ENCODE assay signal across 14 mouse cellular contexts in genomic region chr4:129293702-129294101, GRCm38 (mm10). TPM values are rescaled to one million over a fixed set of nuclear protein-coding genes. Genes with fewer than 3 reads are reported as not detected.
DNase-seq lines count a peak whose midpoint lies in the region; ATAC-seq and TF ChIP-seq lines count a peak whose summit lies in the region.
"Had no signal": no experiment of that assay in that cellular context is flagged by ENCODE, and none has a peak within 500 bp of the region (broad histone marks: within the 10 kb centered on the region; RNA-seq: fewer than 3 reads in every experiment).

No protein-coding gene starts in this region.

- no peak for ATAC-seq in hindbrain, postnatal 0 days
- no peak for ATAC-seq in neural tube, embryonic 11.5 days (ENCODE audit: insufficient read depth, low FRiP score, low TSS enrichment)
- ATAC-seq in embryonic facial prominence, embryonic 14.5 days (ENCODE audit: low read depth): no peak

- DNase-seq in hindbrain, embryonic 10.5 days (ENCODE audit: low spot score): no peak
- DNase-seq in hindbrain, postnatal 0 days (ENCODE audit: low spot score): no peak
- no peak for DNase-seq in neural tube, embryonic 11.5 days (ENCODE audit: low spot score)
- DNase-seq in neural tube, embryonic 10.5 days (ENCODE audit: extremely low spot score, low spot score): no peak
- no peak for DNase-seq in embryonic facial prominence, embryonic 14.5 days (ENCODE audit: low spot score)
- peak; percentile 35 for DNase-seq in testis, postnatal 14 days (ENCODE audit: low spot score)
- DNase-seq in layer of hippocampus, postnatal 36 days: no peak
- DNase-seq: adrenal gland, postnatal 10 days; cerebellum, adult 11 months; gastrocnemius, postnatal 36 days; kidney, adult 2 months; lung, postnatal 14 days had no signal

- H3K9ac ChIP-seq in hindbrain, postnatal 0 days (replicated peaks; ENCODE audit: low read length): no peak overlapping the region
- H3K9ac ChIP-seq in neural tube, embryonic 11.5 days (ENCODE audit: low read length): peak overlapping the region; percentile 1; the same call in 1 of the 2 replicates
- H3K9ac ChIP-seq in embryonic facial prominence, embryonic 14.5 days (ENCODE audit: low read depth, low read length): peak overlapping the region; percentile 48; the same call in 1 of the 2 replicates
- H3K9ac ChIP-seq: neural tube, embryonic 13.5 days had no signal

- peak overlapping the region; percentile 14; the same call in 1 of the 2 replicates for H3K4me3 ChIP-seq in hindbrain, embryonic 10.5 days
- H3K4me3 ChIP-seq in hindbrain, postnatal 0 days (ENCODE audit: low read length): no peak overlapping the region
- H3K4me3 ChIP-seq in neural tube, embryonic 11.5 days (ENCODE audit: low read depth, low read length): no peak overlapping the region
- no peak overlapping the region for H3K4me3 ChIP-seq in embryonic facial prominence, embryonic 14.5 days (ENCODE audit: low read depth, low read length)
- H3K4me3 ChIP-seq: left cerebral cortex, adult 2 months; neural tube, embryonic 13.5 days had no signal

- H3K4me1 ChIP-seq in hindbrain, embryonic 10.5 days (replicated peaks): peaks cover 26% of the 10 kb centered on the region
- no peaks in the 10 kb centered on the region for H3K4me1 ChIP-seq in hindbrain, postnatal 0 days (ENCODE audit: insufficient read depth, low read length)
- no peaks in the 10 kb centered on the region for H3K4me1 ChIP-seq in neural tube, embryonic 11.5 days (ENCODE audit: control insufficient read depth, insufficient read depth, low read length)
- H3K4me1 ChIP-seq in embryonic facial prominence, embryonic 14.5 days (ENCODE audit: control insufficient read depth, insufficient read depth, low read length): peaks cover 14% of the 10 kb centered on the region
- H3K4me1 ChIP-seq: neural tube, embryonic 13.5 days had no signal

- WGBS in hindbrain, embryonic 10.5 days: 30% methylated on average over 16 of the region's 16 CpGs
- WGBS in hindbrain, postnatal 0 days: 39% methylated on average over 16 of the region's 16 CpGs
- 35% methylated on average over 16 of the region's 16 CpGs for WGBS in neural tube, embryonic 11.5 days
- WGBS in embryonic facial prominence, embryonic 14.5 days: 24% methylated on average over 16 of the region's 16 CpGs

- no peak for TF ChIP-seq CTCF in hindbrain, postnatal 0 days (IDR thresholded peaks at IDR 0.05; ENCODE audit: low read depth)

- H3K27ac ChIP-seq in hindbrain, embryonic 10.5 days: no peak overlapping the region
- no peak overlapping the region for H3K27ac ChIP-seq in hindbrain, postnatal 0 days
- H3K27ac ChIP-seq in neural tube, embryonic 11.5 days (ENCODE audit: low read depth, low read length): no peak overlapping the region
- 0 out of 2 replicates have a peak overlapping the region, but pooled peaks have one; percentile 3 for H3K27ac ChIP-seq in embryonic facial prominence, embryonic 14.5 days (replicated peaks; ENCODE audit: low read depth, low read length)
- H3K27ac ChIP-seq: left cerebral cortex, adult 2 months; neural tube, embryonic 13.5 days had no signal

- no peak overlapping the region for H3K4me2 ChIP-seq in hindbrain, postnatal 0 days (ENCODE audit: low read depth, low read length)
- H3K4me2 ChIP-seq in neural tube, embryonic 11.5 days (ENCODE audit: low read depth): no peak overlapping the region
- peak overlapping the region; percentile 41 for H3K4me2 ChIP-seq in embryonic facial prominence, embryonic 14.5 days (ENCODE audit: low read depth, low read length)
- H3K4me2 ChIP-seq: neural tube, embryonic 13.5 days had no signal

- peaks cover 28% of the 10 kb centered on the region for H3K27me3 ChIP-seq in hindbrain, embryonic 10.5 days (ENCODE audit: insufficient read depth, poor library complexity, severe bottlenecking)
- H3K27me3 ChIP-seq in hindbrain, postnatal 0 days (ENCODE audit: insufficient read depth, low read length): no peaks in the 10 kb centered on the region
- no peaks in the 10 kb centered on the region for H3K27me3 ChIP-seq in neural tube, embryonic 11.5 days (ENCODE audit: control insufficient read depth, insufficient read depth, low read length)
- no peaks in the 10 kb centered on the region; the same call in 1 of the 2 replicates for H3K27me3 ChIP-seq in embryonic facial prominence, embryonic 14.5 days (replicated peaks; ENCODE audit: control insufficient read depth, insufficient read depth, low read length)
- H3K27me3 ChIP-seq: neural tube, embryonic 13.5 days had no signal

- no peaks in the 10 kb centered on the region for H3K9me3 ChIP-seq in hindbrain, embryonic 10.5 days
- H3K9me3 ChIP-seq in hindbrain, postnatal 0 days (ENCODE audit: low read length): no peaks in the 10 kb centered on the region
- H3K9me3 ChIP-seq in neural tube, embryonic 11.5 days (ENCODE audit: control insufficient read depth, low read length): no peaks in the 10 kb centered on the region
- H3K9me3 ChIP-seq in embryonic facial prominence, embryonic 14.5 days (ENCODE audit: control insufficient read depth, low read length): no peaks in the 10 kb centered on the region
- H3K9me3 ChIP-seq: neural tube, embryonic 13.5 days had no signal

- H3K36me3 ChIP-seq in hindbrain, embryonic 10.5 days: no peaks in the 10 kb centered on the region
- H3K36me3 ChIP-seq in hindbrain, postnatal 0 days (ENCODE audit: insufficient read depth, low read length): no peaks in the 10 kb centered on the region
- H3K36me3 ChIP-seq in neural tube, embryonic 11.5 days (ENCODE audit: control insufficient read depth, insufficient read depth, low read length): no peaks in the 10 kb centered on the region
- no peaks in the 10 kb centered on the region for H3K36me3 ChIP-seq in embryonic facial prominence, embryonic 14.5 days (ENCODE audit: control insufficient read depth, insufficient read depth, low read length)
- H3K36me3 ChIP-seq: neural tube, embryonic 13.5 days had no signal

RNA-seq across cellular contexts. Expression of gene Sync, which starts 6.3 kb away (rescaled TPM):
- polyA plus RNA-seq in hindbrain, embryonic 10.5 days (2016; fragmentation: Nextera tagmentation; extraction: Ambion mirVana): 0.37 and 0.63 TPM in 2 replicates
- 1.9 and 3.3 TPM in 2 replicates for total RNA-seq in hindbrain, postnatal 0 days (2014; rRNA removed)
- 1.9 and 2.0 TPM in 2 replicates for polyA plus RNA-seq in hindbrain, postnatal 0 days (2015; fragmentation: Nextera tagmentation; extraction: Ambion mirVana)
- 1.3 and 1.6 TPM in 2 replicates for polyA plus RNA-seq in neural tube, embryonic 11.5 days (2014; fragmentation: Nextera tagmentation; extraction: Ambion mirVana)
- 7.9 and 11.7 TPM in 2 replicates for polyA plus RNA-seq in embryonic facial prominence, embryonic 14.5 days (2014; fragmentation: Nextera tagmentation; extraction: Ambion mirVana)
- total RNA-seq in layer of hippocampus, postnatal 36 days (2021): 1 to 10 TPM in 1 of 2 experiments, under 1 TPM in 1; 0.56 to 1.1 TPM

RNA-seq across cellular contexts. Expression of gene C77080, which starts 32.5 kb away (rescaled TPM):
- polyA plus RNA-seq in hindbrain, embryonic 10.5 days (2016; fragmentation: Nextera tagmentation; extraction: Ambion mirVana): 3.0 and 3.7 TPM in 2 replicates
- 23.1 and 29.0 TPM in 2 replicates for total RNA-seq in hindbrain, postnatal 0 days (2014; rRNA removed)
- 4.9 and 5.3 TPM in 2 replicates for polyA plus RNA-seq in hindbrain, postnatal 0 days (2015; fragmentation: Nextera tagmentation; extraction: Ambion mirVana)
- polyA plus RNA-seq in neural tube, embryonic 11.5 days (2014; fragmentation: Nextera tagmentation; extraction: Ambion mirVana): 3.9 and 4.3 TPM in 2 replicates
- 6.1 and 6.2 TPM in 2 replicates for polyA plus RNA-seq in embryonic facial prominence, embryonic 14.5 days (2014; fragmentation: Nextera tagmentation; extraction: Ambion mirVana)
- 1 to 10 TPM; 5.8 TPM for total RNA-seq in layer of hippocampus, postnatal 36 days (2021)

RNA-seq across cellular contexts. Expression of gene Rbbp4, which starts 41.5 kb away (rescaled TPM):
- polyA plus RNA-seq in hindbrain, embryonic 10.5 days (2016; fragmentation: Nextera tagmentation; extraction: Ambion mirVana): 470 and 520 TPM in 2 replicates
- 71.3 and 83.2 TPM in 2 replicates for total RNA-seq in hindbrain, postnatal 0 days (2014; rRNA removed)
- 234 and 236 TPM in 2 replicates for polyA plus RNA-seq in hindbrain, postnatal 0 days (2015; fragmentation: Nextera tagmentation; extraction: Ambion mirVana)
- 483 and 511 TPM in 2 replicates for polyA plus RNA-seq in neural tube, embryonic 11.5 days (2014; fragmentation: Nextera tagmentation; extraction: Ambion mirVana)
- 304 and 320 TPM in 2 replicates for polyA plus RNA-seq in embryonic facial prominence, embryonic 14.5 days (2014; fragmentation: Nextera tagmentation; extraction: Ambion mirVana)
- 100 to 1,000 TPM; 123 to 129 TPM for total RNA-seq in layer of hippocampus, postnatal 36 days (2021)

RNA-seq across cellular contexts. Expression of gene Zbtb8os, which starts 41.8 kb away (rescaled TPM):
- 45.4 and 54.7 TPM in 2 replicates for polyA plus RNA-seq in hindbrain, embryonic 10.5 days (2016; fragmentation: Nextera tagmentation; extraction: Ambion mirVana)
- 4.3 and 5.7 TPM in 2 replicates for total RNA-seq in hindbrain, postnatal 0 days (2014; rRNA removed)
- 23.5 and 27.4 TPM in 2 replicates for polyA plus RNA-seq in hindbrain, postnatal 0 days (2015; fragmentation: Nextera tagmentation; extraction: Ambion mirVana)
- 36.7 and 42.4 TPM in 2 replicates for polyA plus RNA-seq in neural tube, embryonic 11.5 days (2014; fragmentation: Nextera tagmentation; extraction: Ambion mirVana)
- polyA plus RNA-seq in embryonic facial prominence, embryonic 14.5 days (2014; fragmentation: Nextera tagmentation; extraction: Ambion mirVana): 37.1 and 45.0 TPM in 2 replicates
- 10 to 100 TPM; 29.4 to 35.8 TPM for total RNA-seq in layer of hippocampus, postnatal 36 days (2021)
